Mouse (Mus musculus): ENCODE results near the gene Aldh3b2. TPM values are rescaled to one million over a fixed set of nuclear protein-coding genes. Genes with fewer than 3 reads are reported as not detected.

The Aldh3b2 gene
- total and polyA plus RNA-seq, 2 experiments = 0.48 TPM; not detected in 1

- H3K4me1 ChIP-seq (ENCODE audit: control insufficient read depth, insufficient read depth, low read length) = peaks cover 10% of the 10 kb centered on the region; the same call in 1 of the 2 replicates
- H3K4me3 ChIP-seq (ENCODE audit: insufficient read depth, low read depth, low read length) = no peak overlapping the region
- TF ChIP-seq CTCF (IDR thresholded peaks at IDR 0.05; ENCODE audit: low read depth, low read length) (no peak), POLR2A (IDR thresholded peaks at IDR 0.05; ENCODE audit: extremely low read depth, insufficient read depth, low read length) (no peak)
- H3K9ac ChIP-seq (ENCODE audit: low read depth, low read length) = no peak overlapping the region
- no peaks in the 10 kb centered on the region for H3K27me3 ChIP-seq (ENCODE audit: control insufficient read depth, insufficient read depth, low read length)
- no peaks in the 10 kb centered on the region for H3K36me3 ChIP-seq (ENCODE audit: control insufficient read depth, insufficient read depth, low read length)
- 75% methylated on average over 3 of the region's 3 CpGs for WGBS
- DNase-seq (ENCODE audit: extremely low read depth, low read depth, low spot score) = no peak
- H3K27ac ChIP-seq (replicated peaks; ENCODE audit: insufficient read depth, low read depth, low read length) = no peak overlapping the region
- no peaks in the 10 kb centered on the region for H3K79me2 ChIP-seq (ENCODE audit: control insufficient read depth, insufficient read depth, low read length)
Measured at GRCm38 (mm10) chr19:3926279-3926678, 45.8 kb upstream of the Aldh3b2 start.

- Histone ChIP-seq H3K36me3 (ENCODE audit: control insufficient read depth, insufficient read depth, low read length) (no peaks in the 10 kb centered on the region), H3K27ac (replicated peaks; ENCODE audit: insufficient read depth, low read depth, low read length) (no peak overlapping the region), H3K9ac (ENCODE audit: low read depth, low read length) (no peak overlapping the region), H3K79me2 (ENCODE audit: control insufficient read depth, insufficient read depth, low read length) (no peaks in the 10 kb centered on the region), H3K4me1 (ENCODE audit: control insufficient read depth, insufficient read depth, low read length) (peaks cover 10% of the 10 kb centered on the region; the same call in 1 of the 2 replicates), H3K27me3 (ENCODE audit: control insufficient read depth, insufficient read depth, low read length) (no peaks in the 10 kb centered on the region), H3K4me3 (ENCODE audit: insufficient read depth, low read depth, low read length) (no peak overlapping the region)
- DNase-seq (ENCODE audit: extremely low read depth, low read depth, low spot score) = no peak
- 85% methylated on average over 6 of the region's 6 CpGs for WGBS
- TF ChIP-seq CTCF (IDR thresholded peaks at IDR 0.05; ENCODE audit: low read depth, low read length) (no peak), POLR2A (IDR thresholded peaks at IDR 0.05; ENCODE audit: extremely low read depth, insufficient read depth, low read length) (no peak)
Measured at GRCm38 (mm10) chr19:3926685-3927084, 45.4 kb upstream of the Aldh3b2 start.

GRCm38 (mm10) chr19:3927989-3928388 lies 44.1 kb upstream of the Aldh3b2 start:
- 92% methylated on average over 4 of the region's 4 CpGs for WGBS

GRCm38 (mm10) chr19:3928779-3929178 lies 43.3 kb upstream of the Aldh3b2 start:
- Histone ChIP-seq H3K4me3 (ENCODE audit: insufficient read depth, low read depth, low read length) (no peak overlapping the region), H3K27me3 (ENCODE audit: control insufficient read depth, insufficient read depth, low read length) (no peaks in the 10 kb centered on the region), H3K79me2 (ENCODE audit: control insufficient read depth, insufficient read depth, low read length) (no peaks in the 10 kb centered on the region), H3K4me1 (ENCODE audit: control insufficient read depth, insufficient read depth, low read length) (peaks cover 10% of the 10 kb centered on the region; the same call in 1 of the 2 replicates), H3K36me3 (ENCODE audit: control insufficient read depth, insufficient read depth, low read length) (no peaks in the 10 kb centered on the region), H3K27ac (replicated peaks; ENCODE audit: insufficient read depth, low read depth, low read length) (no peak overlapping the region), H3K9ac (ENCODE audit: low read depth, low read length) (no peak overlapping the region)
- DNase-seq (ENCODE audit: extremely low read depth, low read depth, low spot score) = no peak
- TF ChIP-seq POLR2A (IDR thresholded peaks at IDR 0.05; ENCODE audit: extremely low read depth, insufficient read depth, low read length) = no peak
- no peak for TF ChIP-seq CTCF (IDR thresholded peaks at IDR 0.05; ENCODE audit: low read depth, low read length)
- WGBS = 84% methylated on average over 4 of the region's 4 CpGs

More at GRCm38 (mm10) chr19:3927989-3928388, 44.1 kb upstream of the Aldh3b2 start:
- no peaks in the 10 kb centered on the region for H3K79me2 ChIP-seq (ENCODE audit: control insufficient read depth, insufficient read depth, low read length)
- H3K9ac ChIP-seq (ENCODE audit: low read depth, low read length) = no peak overlapping the region
- H3K4me3 ChIP-seq (ENCODE audit: insufficient read depth, low read depth, low read length) = no peak overlapping the region
- no peak overlapping the region for H3K27ac ChIP-seq (replicated peaks; ENCODE audit: insufficient read depth, low read depth, low read length)
- H3K4me1 ChIP-seq (ENCODE audit: control insufficient read depth, insufficient read depth, low read length) = peaks cover 10% of the 10 kb centered on the region; the same call in 1 of the 2 replicates
- TF ChIP-seq CTCF (IDR thresholded peaks at IDR 0.05; ENCODE audit: low read depth, low read length) = no peak
- no peak for TF ChIP-seq POLR2A (IDR thresholded peaks at IDR 0.05; ENCODE audit: extremely low read depth, insufficient read depth, low read length)
- H3K27me3 ChIP-seq (ENCODE audit: control insufficient read depth, insufficient read depth, low read length) = no peaks in the 10 kb centered on the region
- no peak for DNase-seq (ENCODE audit: extremely low read depth, low read depth, low spot score)
- no peaks in the 10 kb centered on the region for H3K36me3 ChIP-seq (ENCODE audit: control insufficient read depth, insufficient read depth, low read length)

- no peak for TF ChIP-seq CTCF (IDR thresholded peaks at IDR 0.05; ENCODE audit: low read depth, low read length)
- TF ChIP-seq POLR2A (IDR thresholded peaks at IDR 0.05; ENCODE audit: extremely low read depth, insufficient read depth, low read length) = no peak
- peak within 1 kb of the TSS; percentile 7; the same call in 1 of the 2 replicates for H3K4me3 ChIP-seq (ENCODE audit: insufficient read depth, low read depth, low read length)
- peak; percentile 78 for DNase-seq (ENCODE audit: extremely low read depth, low read depth, low spot score)
- H3K4me1 ChIP-seq (ENCODE audit: control insufficient read depth, insufficient read depth, low read length) = peaks cover 10% of the 10 kb centered on the region; the same call in 1 of the 2 replicates
- no peaks in the 10 kb centered on the region for H3K36me3 ChIP-seq (ENCODE audit: control insufficient read depth, insufficient read depth, low read length)
- H3K79me2 ChIP-seq (ENCODE audit: control insufficient read depth, insufficient read depth, low read length) = no peaks in the 10 kb centered on the region
- no peaks in the 10 kb centered on the region for H3K27me3 ChIP-seq (ENCODE audit: control insufficient read depth, insufficient read depth, low read length)
- no peak within 1 kb of the TSS for H3K9ac ChIP-seq (ENCODE audit: low read depth, low read length)
- WGBS = 6% methylated on average over 12 of the region's 12 CpGs
- peak within 1 kb of the TSS; percentile 9 for H3K27ac ChIP-seq (replicated peaks; ENCODE audit: insufficient read depth, low read depth, low read length)
Measured at GRCm38 (mm10) chr19:3929211-3929941, 42.8 kb upstream of the Aldh3b2 start, which contains the start of gene Aldh3b1. TSS of gene Aldh3b1 (minus strand) at chr19:3929808.
